Mouse (Mus musculus): ENCODE results near the gene Cd274. TPM values are rescaled to one million over a fixed set of nuclear protein-coding genes. Genes with fewer than 3 reads are reported as not detected.

Gene Cd274
- 0.41 and 0.62 TPM in 2 replicates for polyA plus RNA-seq (2015; fragmentation: Nextera tagmentation; extraction: Ambion mirVana)

DNA sequence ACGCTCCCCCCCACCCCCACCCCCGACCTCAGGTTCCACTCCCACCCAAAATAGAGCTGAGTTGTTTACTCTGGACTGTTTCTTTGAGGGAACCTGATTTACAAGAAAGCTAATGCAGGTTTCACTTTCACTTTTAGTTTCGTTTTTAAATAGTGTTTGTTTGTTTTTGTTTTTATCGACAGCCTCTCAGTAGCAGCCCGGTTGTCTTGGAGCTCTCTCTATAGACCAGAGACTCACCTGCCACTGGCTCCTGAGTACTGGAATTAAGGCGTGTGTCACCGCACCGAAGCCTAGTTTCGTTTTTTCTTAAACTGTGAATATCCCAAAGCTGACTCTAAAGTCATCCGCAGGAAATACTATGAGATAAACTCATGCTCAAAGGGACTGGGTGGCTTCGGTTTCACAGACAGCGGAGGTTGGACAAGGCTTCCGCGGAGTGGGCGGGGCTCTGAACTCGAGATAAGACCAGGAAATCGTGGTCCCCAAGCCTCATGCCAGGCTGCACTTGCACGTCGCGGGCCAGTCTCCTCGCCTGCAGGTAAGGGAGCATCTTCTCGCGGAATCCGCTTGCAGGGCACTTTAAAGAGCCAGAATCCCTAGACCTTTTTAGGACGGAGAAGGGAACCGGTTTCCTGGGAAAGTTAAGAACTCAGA lies at the start of gene Cd274, which contains the start of gene Plgrkt:
TSS of gene Cd274 (plus strand) at position 487 of the 654 bp plus-strand sequence.
TSS of gene Plgrkt (minus strand) at position 422 of the 654 bp plus-strand sequence.

DNA sequence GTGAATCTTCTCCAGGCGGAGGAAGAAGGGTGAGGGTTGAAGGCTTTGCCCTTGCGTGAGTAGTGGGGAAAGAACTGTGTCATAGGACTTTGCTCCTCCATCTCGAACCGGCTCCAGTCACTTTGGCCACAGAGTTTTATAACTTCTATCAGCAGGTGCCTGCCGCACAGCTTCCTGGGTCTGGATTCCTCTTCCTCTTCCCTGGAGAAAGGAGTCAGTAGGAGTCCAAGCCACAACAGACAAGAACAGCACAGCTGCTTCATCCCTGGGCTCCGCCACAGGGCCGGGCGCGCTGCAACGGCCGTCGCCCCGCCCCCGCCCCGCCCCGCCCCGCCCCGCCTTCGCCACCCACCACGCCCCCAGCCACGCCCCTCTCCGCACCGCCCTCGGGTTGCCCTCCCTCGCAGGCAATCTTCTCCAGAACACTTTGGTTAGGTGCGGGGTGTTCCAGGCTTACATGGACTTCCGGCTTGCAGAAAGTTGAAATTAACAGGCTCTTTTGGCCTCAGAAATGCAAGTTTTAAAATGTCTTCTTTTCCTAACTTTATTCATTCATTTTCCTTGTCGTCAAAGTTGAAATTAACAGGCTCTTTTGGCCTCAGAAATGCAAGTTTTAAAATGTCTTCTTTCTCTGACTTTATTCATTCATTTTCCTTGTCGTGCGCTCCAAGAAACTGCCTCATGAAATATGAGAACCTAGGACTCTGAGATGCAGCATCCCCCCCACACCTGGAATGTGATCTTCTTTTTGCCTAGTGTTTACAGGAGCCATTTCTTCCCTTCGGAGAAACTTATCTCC lies 42.0 kb upstream of the Cd274 start, which contains the start of gene Insl6:
TSS of gene Insl6 (minus strand) at position 304 of the 799 bp plus-strand sequence.

DNA sequence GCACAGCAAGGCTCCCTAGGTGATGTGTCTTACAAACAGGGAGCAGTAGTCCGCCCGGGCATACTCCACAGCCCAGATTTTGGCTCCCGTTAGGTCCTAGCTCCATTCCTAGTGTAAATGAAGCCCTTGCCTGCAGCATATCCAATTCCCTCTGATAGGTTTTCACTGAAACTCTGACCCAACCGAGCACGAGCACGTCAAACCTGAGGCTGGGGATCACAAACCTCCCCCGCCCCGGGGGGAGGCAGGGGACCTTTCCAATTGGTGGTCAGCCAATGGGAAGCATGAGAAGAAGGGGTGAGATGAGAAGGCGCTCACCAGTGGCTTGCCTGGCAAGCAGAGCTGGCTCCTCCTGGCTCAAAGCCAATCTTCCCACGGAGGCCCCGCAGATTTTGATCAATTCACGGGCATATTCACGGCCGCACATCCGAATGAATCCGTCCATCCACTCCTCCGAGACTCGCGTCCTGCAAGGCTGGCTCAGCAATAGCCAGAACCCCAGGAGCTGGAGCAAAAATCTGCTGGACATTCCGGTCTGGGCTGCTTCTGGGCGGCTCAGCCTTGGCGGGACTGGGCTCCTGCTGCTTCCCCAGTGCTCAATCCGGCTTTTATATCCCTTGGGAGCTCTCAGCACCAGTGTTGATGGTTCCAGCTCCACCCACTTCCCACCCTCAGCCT lies 33.0 kb upstream of the Cd274 start, which contains the start of gene Rln1:
TSS of gene Rln1 (minus strand) at position 603 of the 678 bp plus-strand sequence.

DNA sequence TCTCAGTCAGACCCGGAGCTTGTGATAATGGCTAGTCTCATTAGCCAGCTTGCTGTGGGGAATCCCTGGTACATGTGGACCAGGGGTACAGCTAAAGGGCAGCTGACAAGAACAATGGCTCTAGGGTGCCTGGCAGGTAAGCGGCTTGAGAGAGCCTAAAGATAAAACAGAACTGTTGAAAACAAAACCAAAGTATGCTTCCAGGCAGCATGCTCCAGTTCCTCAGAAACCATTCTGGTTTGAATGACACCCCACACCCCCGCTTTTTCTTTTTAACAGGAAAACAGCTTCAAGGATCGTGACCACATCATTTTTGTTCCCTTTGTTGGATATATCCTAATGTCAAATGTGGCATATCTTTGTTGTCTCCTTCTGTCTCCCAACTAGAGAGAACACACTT lies 43.4 kb downstream of the Cd274 start, which contains the start of gene Pdcd1lg2:
TSS of gene Pdcd1lg2 (plus strand) at position 301 of the 400 bp plus-strand sequence.

Other genes starting within 250 kb of the Cd274 start
- gene Jak2, start 115.6 kb upstream of the Cd274 start, polyA plus RNA-seq (2015; fragmentation: Nextera tagmentation; extraction: Ambion mirVana) = 6.8 and 7.8 TPM in 2 replicates
- gene Insl6, start 42.1 kb upstream of the Cd274 start, polyA plus RNA-seq (2015; fragmentation: Nextera tagmentation; extraction: Ambion mirVana) = 5.0 and 6.6 TPM in 2 replicates
- gene Rln1, start 32.8 kb upstream of the Cd274 start, polyA plus RNA-seq (2015; fragmentation: Nextera tagmentation; extraction: Ambion mirVana) = 0.35 and 0.41 TPM in 2 replicates
- 83.2 and 94.5 TPM in 2 replicates for gene Plgrkt, start 65 bp upstream of the Cd274 start, polyA plus RNA-seq (2015; fragmentation: Nextera tagmentation; extraction: Ambion mirVana)
- gene Pdcd1lg2, start 43.5 kb downstream of the Cd274 start, polyA plus RNA-seq (2015; fragmentation: Nextera tagmentation; extraction: Ambion mirVana) = not detected in 2 replicates
- 7.4 and 9.9 TPM in 2 replicates for gene Ric1, start 154.8 kb downstream of the Cd274 start, polyA plus RNA-seq (2015; fragmentation: Nextera tagmentation; extraction: Ambion mirVana)

Measured in adrenal gland, postnatal 0 days (tissue).